Mouse (Mus musculus): ENCODE data around the gene Cenpc1. TPM values are rescaled to one million over a fixed set of nuclear protein-coding genes. Genes with fewer than 3 reads are reported as not detected.

The Cenpc1 gene
- 4.4 and 6.2 TPM in 2 replicates for polyA plus RNA-seq (2012; ENCODE audit: insufficient read depth, insufficient read length, missing spikeins)

GRCm38 (mm10) chr5:86065101-86065875 is at the start of gene Cenpc1:
Gene Cenpc1 (minus strand): TSS chr5:86065583.
- H3K4me3 ChIP-seq (ENCODE audit: insufficient read depth, low read depth, low read length): peak within 1 kb of the TSS; percentile 95
- H3K4me1 ChIP-seq (ENCODE audit: control insufficient read depth, insufficient read depth, insufficient read length, low read length): no peaks in the 10 kb centered on the region
- H3K27ac ChIP-seq (replicated peaks; ENCODE audit: low read depth, low read length): peak within 1 kb of the TSS; percentile 62

- no peak overlapping the region for H3K4me3 ChIP-seq (ENCODE audit: insufficient read depth, low read depth, low read length)
- no peaks in the 10 kb centered on the region for H3K4me1 ChIP-seq (ENCODE audit: control insufficient read depth, insufficient read depth, insufficient read length, low read length)
- H3K27ac ChIP-seq (replicated peaks; ENCODE audit: low read depth, low read length): no peak overlapping the region
Measured at GRCm38 (mm10) chr5:86113997-86114396, 48.6 kb upstream of the Cenpc1 start.

DNA sequence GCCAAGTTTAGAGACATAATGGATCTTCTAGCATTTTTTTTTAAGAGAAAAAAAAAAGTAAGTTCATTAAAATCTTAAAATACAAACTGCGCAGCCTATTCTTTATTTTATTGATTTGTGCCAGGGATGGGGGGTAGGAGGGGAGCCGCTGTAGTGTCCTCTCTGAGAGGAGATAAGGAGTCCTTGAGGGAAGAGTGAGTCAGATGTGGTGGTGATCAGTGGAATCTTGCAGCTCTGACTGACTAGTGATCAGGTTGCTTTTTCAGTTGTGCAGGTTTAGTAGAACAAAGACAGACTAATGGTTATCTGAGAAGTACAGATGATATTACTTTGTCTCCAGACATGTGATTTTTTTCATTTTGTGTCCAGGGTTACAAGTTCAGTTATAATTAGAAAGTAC is 47.7 kb upstream of the Cenpc1 start:
- H3K4me3 ChIP-seq (ENCODE audit: insufficient read depth, low read depth, low read length): no peak overlapping the region
- H3K4me1 ChIP-seq (ENCODE audit: control insufficient read depth, insufficient read depth, insufficient read length, low read length): no peaks in the 10 kb centered on the region
- H3K27ac ChIP-seq (replicated peaks; ENCODE audit: low read depth, low read length): no peak overlapping the region

- Histone ChIP-seq H3K4me3 (ENCODE audit: insufficient read depth, low read depth, low read length) (no peak overlapping the region), H3K4me1 (ENCODE audit: control insufficient read depth, insufficient read depth, insufficient read length, low read length) (no peaks in the 10 kb centered on the region)
Measured at GRCm38 (mm10) chr5:86111074-86111473, 45.7 kb upstream of the Cenpc1 start.

DNA sequence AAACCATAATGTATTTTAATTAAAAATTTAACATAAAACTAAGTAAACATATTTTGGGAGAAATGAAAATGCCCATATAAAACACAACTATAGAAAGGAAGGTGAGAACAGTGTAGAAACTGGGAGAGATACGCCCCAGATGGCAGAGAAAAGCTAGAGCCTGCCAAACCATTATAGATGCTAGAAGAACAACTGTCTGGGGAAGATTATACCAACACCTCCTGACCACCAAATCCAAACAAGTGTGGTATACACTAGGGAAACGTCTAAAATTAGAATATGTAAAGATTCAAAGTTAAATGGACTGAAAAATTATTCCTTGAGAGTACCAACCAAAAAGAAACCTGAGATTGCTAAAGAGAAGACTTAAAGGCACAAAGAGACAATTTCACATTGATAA is 41.2 kb upstream of the Cenpc1 start:
- no peak overlapping the region for H3K4me3 ChIP-seq (ENCODE audit: insufficient read depth, low read depth, low read length)
- H3K4me1 ChIP-seq (ENCODE audit: control insufficient read depth, insufficient read depth, insufficient read length, low read length): no peaks in the 10 kb centered on the region
- H3K27ac ChIP-seq (replicated peaks; ENCODE audit: low read depth, low read length): no peak overlapping the region

More at GRCm38 (mm10) chr5:86111074-86111473, 45.7 kb upstream of the Cenpc1 start:
- no peak overlapping the region for H3K27ac ChIP-seq (replicated peaks; ENCODE audit: low read depth, low read length)

- Histone ChIP-seq H3K27ac (replicated peaks; ENCODE audit: low read depth, low read length) (no peak overlapping the region), H3K4me3 (ENCODE audit: insufficient read depth, low read depth, low read length) (no peak overlapping the region), H3K4me1 (ENCODE audit: control insufficient read depth, insufficient read depth, insufficient read length, low read length) (no peaks in the 10 kb centered on the region)
Measured at GRCm38 (mm10) chr5:86102176-86102575, 36.8 kb upstream of the Cenpc1 start.

GRCm38 (mm10) chr5:86100621-86101020 is 35.2 kb upstream of the Cenpc1 start:
- H3K4me3 ChIP-seq (ENCODE audit: insufficient read depth, low read depth, low read length): no peak overlapping the region
- H3K4me1 ChIP-seq (ENCODE audit: control insufficient read depth, insufficient read depth, insufficient read length, low read length): no peaks in the 10 kb centered on the region
- H3K27ac ChIP-seq (replicated peaks; ENCODE audit: low read depth, low read length): 0 out of 2 replicates have a peak overlapping the region, but pooled peaks have one; percentile 15

DNA sequence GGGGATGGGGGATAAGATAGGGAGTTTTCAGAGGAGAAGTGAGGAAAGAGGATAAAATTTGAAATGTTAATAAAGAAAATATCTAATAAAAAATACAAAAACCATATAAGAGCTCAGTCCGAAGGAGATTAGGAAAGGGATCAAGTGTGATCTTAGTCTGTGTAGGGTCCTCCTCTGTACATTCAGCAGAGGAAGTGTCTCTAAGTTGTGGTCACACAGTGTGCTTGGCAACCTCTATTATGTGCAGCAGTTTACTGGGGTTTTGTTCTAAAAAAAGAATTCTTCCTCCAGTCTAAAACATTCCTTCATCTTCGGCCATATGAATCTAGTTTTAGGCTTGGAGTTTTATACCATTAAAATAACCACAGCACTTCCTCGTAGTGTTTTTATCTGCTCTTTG is 33.6 kb upstream of the Cenpc1 start:
- H3K4me3 ChIP-seq (ENCODE audit: insufficient read depth, low read depth, low read length): no peak overlapping the region
- H3K27ac ChIP-seq (replicated peaks; ENCODE audit: low read depth, low read length): no peak overlapping the region
- H3K4me1 ChIP-seq (ENCODE audit: control insufficient read depth, insufficient read depth, insufficient read length, low read length): no peaks in the 10 kb centered on the region

- Histone ChIP-seq H3K4me1 (ENCODE audit: control insufficient read depth, insufficient read depth, insufficient read length, low read length) (no peaks in the 10 kb centered on the region), H3K4me3 (ENCODE audit: insufficient read depth, low read depth, low read length) (no peak overlapping the region), H3K27ac (replicated peaks; ENCODE audit: low read depth, low read length) (no peak overlapping the region)
Measured at GRCm38 (mm10) chr5:86094754-86095153, 29.4 kb upstream of the Cenpc1 start.

DNA sequence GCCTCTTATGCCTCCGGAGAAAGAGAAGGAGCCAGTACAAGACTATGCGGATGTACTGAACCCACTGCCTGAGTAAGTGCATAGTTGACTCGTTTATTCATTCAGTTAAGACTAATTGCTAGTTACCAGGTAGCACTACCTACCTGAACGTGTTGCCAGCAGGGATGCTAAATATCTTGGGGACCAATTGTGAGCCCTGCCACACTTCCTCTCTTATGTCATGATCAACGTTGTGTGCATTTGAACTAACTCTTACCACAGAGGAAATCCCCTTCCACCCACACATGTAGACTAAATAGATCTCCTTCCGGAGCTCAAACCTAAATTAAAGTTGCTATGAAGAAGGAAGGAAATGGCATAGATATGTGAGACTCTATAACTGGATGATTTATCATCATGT is 21.4 kb upstream of the Cenpc1 start:
- no peak overlapping the region for H3K4me3 ChIP-seq (ENCODE audit: insufficient read depth, low read depth, low read length)
- H3K27ac ChIP-seq (replicated peaks; ENCODE audit: low read depth, low read length): no peak overlapping the region
- H3K4me1 ChIP-seq (ENCODE audit: control insufficient read depth, insufficient read depth, insufficient read length, low read length): no peaks in the 10 kb centered on the region

GRCm38 (mm10) chr5:86084979-86085378 is 19.6 kb upstream of the Cenpc1 start:
- no peaks in the 10 kb centered on the region for H3K4me1 ChIP-seq (ENCODE audit: control insufficient read depth, insufficient read depth, insufficient read length, low read length)
- no peak overlapping the region for H3K4me3 ChIP-seq (ENCODE audit: insufficient read depth, low read depth, low read length)
- H3K27ac ChIP-seq (replicated peaks; ENCODE audit: low read depth, low read length): peak overlapping the region; percentile 21; the same call in 1 of the 2 replicates

DNA sequence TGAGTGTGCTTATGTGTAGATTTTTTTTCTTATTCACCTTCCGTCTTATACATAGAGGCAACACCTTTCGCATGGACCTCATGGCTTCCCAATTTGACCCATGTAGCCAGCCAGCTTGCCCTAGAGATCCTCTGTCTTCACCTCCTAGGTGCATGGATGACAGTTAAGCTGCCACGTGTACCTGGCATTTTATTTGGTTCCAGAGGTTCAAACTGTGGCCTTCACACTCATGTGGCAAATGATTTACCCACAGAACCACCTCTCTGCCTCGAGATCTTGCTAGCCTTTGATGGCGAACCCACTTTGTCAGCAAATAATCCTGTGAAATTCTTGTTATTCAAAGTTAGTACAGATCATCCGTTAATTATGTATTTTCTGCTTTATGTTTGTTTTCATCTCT is 18.6 kb upstream of the Cenpc1 start:
- H3K27ac ChIP-seq (replicated peaks; ENCODE audit: low read depth, low read length): no peak overlapping the region
- no peak overlapping the region for H3K4me3 ChIP-seq (ENCODE audit: insufficient read depth, low read depth, low read length)
- H3K4me1 ChIP-seq (ENCODE audit: control insufficient read depth, insufficient read depth, insufficient read length, low read length): no peaks in the 10 kb centered on the region

DNA sequence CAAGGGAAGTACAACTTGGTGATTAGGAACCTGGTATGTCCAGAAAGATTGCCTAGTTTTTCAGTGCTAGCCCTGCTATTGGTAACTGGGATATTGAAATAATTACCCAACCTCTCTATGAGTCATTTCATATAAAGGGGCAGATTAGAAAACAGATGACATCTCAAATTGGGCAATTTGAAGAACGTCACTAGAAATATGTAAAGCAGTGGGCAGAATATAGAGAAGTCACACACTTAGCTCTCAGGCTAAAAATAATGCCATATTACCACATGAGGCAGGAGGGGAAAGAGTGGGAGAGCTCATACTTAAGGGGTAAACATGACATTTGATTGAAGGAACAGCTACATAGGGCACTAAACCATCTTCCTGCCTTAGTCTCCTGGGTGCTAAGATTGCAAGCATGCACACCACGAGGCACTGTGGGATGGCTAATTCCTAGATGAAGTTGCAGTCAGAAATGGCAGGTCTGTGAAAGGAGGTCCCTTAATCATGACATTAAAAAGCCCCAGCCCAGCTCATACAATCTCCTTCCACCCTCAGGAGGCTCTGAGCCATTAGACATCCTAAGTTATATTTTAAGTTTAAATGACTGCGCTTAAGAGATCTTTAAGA is 13.4 kb upstream of the Cenpc1 start:
- Histone ChIP-seq H3K4me1 (ENCODE audit: control insufficient read depth, insufficient read depth, insufficient read length, low read length) (no peaks in the 10 kb centered on the region), H3K27ac (replicated peaks; ENCODE audit: low read depth, low read length) (no peak overlapping the region), H3K4me3 (ENCODE audit: insufficient read depth, low read depth, low read length) (no peak overlapping the region)

DNA sequence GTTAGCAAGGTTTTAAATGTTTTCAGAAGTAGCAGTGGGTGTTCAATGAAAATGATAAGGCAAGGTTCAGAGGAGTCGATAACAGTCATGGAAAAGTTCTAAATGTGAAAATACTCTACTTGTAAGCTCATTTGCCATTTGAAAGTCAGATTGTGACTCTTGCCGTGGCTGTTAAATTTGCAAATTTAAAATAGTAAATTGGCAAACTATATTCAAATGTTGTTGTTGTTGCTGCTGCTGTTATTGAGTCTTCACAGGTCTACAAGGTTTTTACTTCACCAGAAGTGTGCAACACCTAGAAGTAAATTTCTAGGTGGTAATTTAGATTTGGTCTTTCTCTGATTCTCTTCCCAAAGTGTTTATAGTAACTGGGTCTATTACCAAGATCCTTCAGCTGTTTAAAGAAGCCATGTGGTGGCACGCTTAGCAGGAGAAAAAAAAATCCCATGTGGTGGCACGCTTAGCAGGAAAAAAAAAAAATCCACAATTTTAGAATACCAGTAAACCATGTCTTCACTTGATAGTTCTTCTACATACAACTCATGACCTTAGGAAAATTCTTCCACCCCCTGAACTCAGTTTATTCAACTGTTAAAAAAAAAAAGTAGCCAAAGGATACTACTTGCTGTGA is 7.5 kb upstream of the Cenpc1 start:
- Histone ChIP-seq H3K27ac (replicated peaks; ENCODE audit: low read depth, low read length) (no peak overlapping the region), H3K4me3 (ENCODE audit: insufficient read depth, low read depth, low read length) (no peak overlapping the region), H3K4me1 (ENCODE audit: control insufficient read depth, insufficient read depth, insufficient read length, low read length) (no peaks in the 10 kb centered on the region)

DNA sequence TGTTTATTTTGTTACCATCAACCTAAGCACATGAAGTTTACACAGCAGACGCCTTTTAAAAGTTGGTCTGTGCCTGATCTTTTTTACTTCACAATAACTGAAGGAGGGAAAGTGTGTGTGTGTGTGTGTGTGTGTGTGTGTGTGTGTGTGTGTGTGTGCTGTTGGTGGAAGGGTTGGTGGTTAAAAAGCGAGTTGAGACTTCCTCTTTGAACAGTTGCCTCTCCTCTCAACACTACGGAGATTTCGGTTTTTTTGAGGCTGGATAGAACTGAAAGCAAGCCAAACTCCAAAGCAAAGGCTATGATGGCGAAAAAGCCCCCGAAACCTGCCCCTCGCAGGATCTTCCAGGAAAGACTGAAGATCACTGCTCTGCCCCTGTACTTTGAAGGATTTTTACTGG is 6.2 kb upstream of the Cenpc1 start, which contains the start of gene Stap1:
Gene Stap1, plus strand, starts transcription at position 209 of the 400 bp plus-strand sequence.
- no peaks in the 10 kb centered on the region for H3K4me1 ChIP-seq (ENCODE audit: control insufficient read depth, insufficient read depth, insufficient read length, low read length)
- peak within 1 kb of the TSS; percentile 26; the same call in 1 of the 2 replicates for H3K27ac ChIP-seq (replicated peaks; ENCODE audit: low read depth, low read length)
- H3K4me3 ChIP-seq (ENCODE audit: insufficient read depth, low read depth, low read length): peak within 1 kb of the TSS; percentile 44
